Mouse (Mus musculus) hindbrain, embryonic 15.5 days (tissue): ENCODE measurements at regions not wholly inside any gene's neighbourhood (a gene's known extent, or its start where the extent isn't known, plus 50 kb on each side); places are given as distances from the start of the nearest gene placed in this dataset.

Source experiments
- ATAC-seq: fragments of 200-750 bp; cut with Nextera tagmentation; 2 replicates; pipeline ENCODE4 v1.8.0; 2017; ENCODE audit warnings: low read depth, moderate number of reproducible peaks, moderate TSS enrichment; ENCODE audit not compliant: low FRiP score
- H3K27ac ChIP-seq: fragments of 300-500 bp; sonication (generic); replicated peaks from 2 replicates; pipeline ENCODE4 v1.5.1; 2015; ENCODE audit warnings: mild to moderate bottlenecking, inconsistent platforms
- H3K27me3 ChIP-seq: fragments of 300-500 bp; sonication (generic); 2 replicates; pipeline ENCODE4 v1.6.1; 2015; ENCODE audit warnings: control low read depth, inconsistent platforms
- H3K36me3 ChIP-seq: fragments of 300-500 bp; sonication (generic); 2 replicates; pipeline ENCODE4 v1.6.1; 2015; ENCODE audit warnings: control low read depth, inconsistent platforms
- H3K4me1 ChIP-seq: fragments of 300-500 bp; sonication (generic); replicated peaks from 2 replicates; pipeline ENCODE4 v1.6.1; 2015; ENCODE audit warnings: control low read depth, inconsistent platforms
- H3K4me2 ChIP-seq: fragments of 300-500 bp; sonication (generic); 2 replicates; pipeline ENCODE4 v1.6.1; 2015; ENCODE audit warnings: moderate library complexity, mild to moderate bottlenecking, inconsistent platforms
- H3K4me3 ChIP-seq: fragments of 300-500 bp; sonication (generic); 2 replicates; pipeline ENCODE4 v1.5.1; 2015; ENCODE audit warnings: mild to moderate bottlenecking, inconsistent platforms
- H3K9ac ChIP-seq: fragments of 300-500 bp; sonication (generic); 2 replicates; pipeline ENCODE4 v1.6.1; 2015; ENCODE audit warnings: inconsistent platforms
- H3K9me3 ChIP-seq: fragments of 300-500 bp; sonication (generic); 2 replicates; pipeline ENCODE4 v1.6.1; 2016; ENCODE audit warnings: control low read depth, inconsistent platforms
- WGBS: fragments of 180-500 bp; shearing (Covaris S2); methylation state at CpG from one replicate; pipeline ENCODE4 v1.1.7; 2015; 5-methylcytosine and 5-hydroxymethylcytosine counted together

DNA sequence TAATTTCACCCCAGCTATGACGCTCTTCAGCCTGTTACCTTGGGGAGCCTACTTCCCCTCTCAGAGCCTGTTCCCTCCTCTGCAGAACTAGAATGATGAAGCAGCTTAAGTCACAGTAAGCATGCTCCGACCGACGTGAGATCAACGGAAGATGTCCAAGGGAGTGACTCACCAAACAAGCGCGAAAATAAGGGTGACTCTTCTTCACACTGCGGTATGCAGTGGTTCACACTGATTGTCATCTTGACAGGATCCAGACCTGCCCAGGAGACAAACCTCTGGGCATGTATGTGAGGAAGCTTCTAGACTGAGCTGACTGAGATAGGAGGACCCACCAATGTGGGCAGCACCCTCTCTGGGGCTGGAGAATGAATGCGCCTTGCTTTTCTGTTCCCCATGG is 116.3 kb upstream of the Tpm1 start:
- no peak overlapping the region for H3K9ac ChIP-seq
- 95% methylated on average over 9 of the region's 9 CpGs for WGBS
- H3K4me2 ChIP-seq = no peak overlapping the region
- H3K36me3 ChIP-seq = no peaks in the 10 kb centered on the region
- no peak for ATAC-seq
- no peak overlapping the region for H3K27ac ChIP-seq
- H3K9me3 ChIP-seq = no peaks in the 10 kb centered on the region
- H3K27me3 ChIP-seq = no peaks in the 10 kb centered on the region
- no peak overlapping the region for H3K4me3 ChIP-seq
- H3K4me1 ChIP-seq = no peaks in the 10 kb centered on the region

DNA sequence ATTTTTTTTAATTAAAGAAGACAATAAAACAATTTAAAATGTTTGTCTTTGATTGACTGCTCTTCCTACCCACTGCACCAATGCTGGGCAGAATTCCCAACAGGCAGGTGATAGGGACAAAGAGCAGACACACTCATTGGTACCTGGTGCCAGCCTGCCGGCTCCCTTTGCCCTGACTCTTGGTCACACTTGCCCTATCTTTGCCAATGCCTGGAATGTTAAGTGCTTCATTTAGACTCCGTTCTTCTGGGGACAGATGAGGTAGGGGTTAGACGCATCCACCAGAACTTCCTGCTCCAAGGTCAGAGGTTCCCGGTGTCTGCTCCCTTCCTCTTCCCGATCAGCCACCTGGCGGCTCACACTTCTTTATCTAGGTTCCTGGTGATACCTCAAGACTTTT is 114.5 kb upstream of the Tpm1 start:
- 76% methylated on average over 6 of the region's 6 CpGs for WGBS
- H3K36me3 ChIP-seq = no peaks in the 10 kb centered on the region
- ATAC-seq = no peak
- no peaks in the 10 kb centered on the region for H3K27me3 ChIP-seq
- no peak overlapping the region for H3K4me2 ChIP-seq
- H3K4me3 ChIP-seq = no peak overlapping the region
- no peaks in the 10 kb centered on the region for H3K4me1 ChIP-seq
- H3K9ac ChIP-seq = no peak overlapping the region
- no peaks in the 10 kb centered on the region for H3K9me3 ChIP-seq
- no peak overlapping the region for H3K27ac ChIP-seq

DNA sequence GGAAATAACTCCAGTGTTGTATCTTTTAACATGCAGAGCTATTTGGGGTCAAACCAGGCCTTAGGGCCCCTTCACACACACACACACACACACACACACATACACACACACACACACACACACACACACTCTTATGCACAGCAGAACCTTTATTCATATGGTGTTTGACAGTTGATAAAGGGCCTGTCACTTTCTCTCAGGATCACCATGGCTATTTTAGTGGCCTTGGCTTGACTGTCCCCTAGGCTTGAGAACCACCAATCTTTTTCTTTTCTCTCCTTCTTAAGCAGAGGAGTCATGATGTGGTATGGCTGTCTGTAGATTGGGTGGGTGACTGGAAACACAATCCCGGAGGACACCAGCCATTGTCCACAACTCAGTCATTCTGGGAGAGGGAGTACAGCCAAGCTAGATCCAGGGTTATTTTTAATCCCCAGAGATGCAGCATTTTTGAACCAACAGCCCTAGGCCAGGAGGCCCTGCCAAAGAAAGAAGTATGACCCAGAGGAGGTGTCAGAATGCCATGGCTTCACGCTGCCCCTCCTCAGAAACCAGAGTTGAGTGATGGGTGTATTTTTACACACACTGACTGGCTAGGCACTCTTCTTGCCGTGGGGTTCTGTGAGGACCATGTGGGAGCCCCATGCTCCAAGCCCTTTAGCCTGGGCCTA is 111.7 kb upstream of the Tpm1 start:
- Histone ChIP-seq H3K9ac (no peak overlapping the region), H3K9me3 (no peaks in the 10 kb centered on the region), H3K4me1 (no peaks in the 10 kb centered on the region), H3K27me3 (no peaks in the 10 kb centered on the region), H3K27ac (no peak overlapping the region), H3K36me3 (no peaks in the 10 kb centered on the region), H3K4me3 (no peak overlapping the region), H3K4me2 (no peak overlapping the region)
- WGBS = 92% methylated on average over 3 of the region's 3 CpGs
- ATAC-seq = no peak

DNA sequence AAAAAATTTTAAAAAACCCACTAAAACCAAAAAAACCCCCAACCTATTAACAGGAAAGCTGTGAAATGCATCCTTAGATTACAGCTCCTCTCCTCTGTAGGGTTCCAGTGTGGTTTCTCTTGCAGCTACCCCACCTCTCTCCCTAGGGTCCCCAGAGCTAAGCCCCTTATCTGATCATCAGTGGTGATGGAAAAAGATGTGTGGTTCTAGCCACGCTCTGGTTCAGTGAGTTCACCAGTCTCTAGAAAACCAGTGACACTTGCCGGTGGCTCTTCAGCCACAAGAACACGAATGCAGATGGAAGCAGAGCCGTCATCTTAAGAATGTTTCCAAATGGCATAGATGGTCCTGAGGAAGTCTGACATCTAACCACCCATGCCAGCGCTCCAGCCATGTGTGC is 111.1 kb upstream of the Tpm1 start:
- no peak for ATAC-seq
- Histone ChIP-seq H3K4me3 (no peak overlapping the region), H3K9me3 (no peaks in the 10 kb centered on the region), H3K4me1 (no peaks in the 10 kb centered on the region), H3K27me3 (no peaks in the 10 kb centered on the region), H3K4me2 (no peak overlapping the region), H3K36me3 (no peaks in the 10 kb centered on the region), H3K9ac (no peak overlapping the region), H3K27ac (no peak overlapping the region)
- 92% methylated on average over 5 of the region's 5 CpGs for WGBS

DNA sequence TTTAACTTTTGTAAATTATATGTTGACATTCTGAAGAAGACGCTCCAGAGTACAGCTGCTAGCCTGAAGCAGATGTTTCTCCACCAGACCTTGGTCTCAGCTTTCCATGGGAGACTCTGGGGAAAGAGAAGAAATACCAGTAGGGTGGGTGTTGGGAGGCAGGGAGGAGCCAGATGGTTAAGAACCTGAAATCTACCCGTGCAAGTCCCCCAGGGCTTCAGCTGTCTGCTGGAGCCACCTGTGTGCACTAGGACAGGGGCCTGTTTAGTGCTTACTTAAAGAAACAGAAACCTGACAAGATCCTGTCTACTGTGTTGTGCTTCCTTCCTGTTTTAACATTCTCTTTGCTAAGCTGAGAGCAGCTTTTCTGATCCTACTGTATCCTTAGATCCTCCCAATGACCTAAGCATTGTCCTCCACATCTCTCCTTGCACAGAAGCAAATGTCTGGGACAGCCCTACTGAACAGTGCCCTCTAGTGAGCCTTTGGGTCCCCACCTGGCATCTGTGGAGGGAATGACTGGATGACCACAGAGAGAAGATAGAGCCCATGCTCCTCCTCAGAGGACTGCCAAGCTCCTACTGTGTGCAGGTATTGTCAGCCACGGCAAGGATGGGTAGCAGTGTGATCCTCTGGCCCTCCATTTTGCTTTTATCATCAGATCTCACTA is 107.5 kb upstream of the Tpm1 start:
- ATAC-seq = no peak
- no peak overlapping the region for H3K4me3 ChIP-seq
- no peak overlapping the region for H3K4me2 ChIP-seq
- H3K9me3 ChIP-seq = no peaks in the 10 kb centered on the region
- WGBS = 63% methylated on average over 3 of the region's 3 CpGs
- no peaks in the 10 kb centered on the region for H3K36me3 ChIP-seq
- no peak overlapping the region for H3K27ac ChIP-seq
- H3K4me1 ChIP-seq = no peaks in the 10 kb centered on the region
- no peak overlapping the region for H3K9ac ChIP-seq
- H3K27me3 ChIP-seq = no peaks in the 10 kb centered on the region

DNA sequence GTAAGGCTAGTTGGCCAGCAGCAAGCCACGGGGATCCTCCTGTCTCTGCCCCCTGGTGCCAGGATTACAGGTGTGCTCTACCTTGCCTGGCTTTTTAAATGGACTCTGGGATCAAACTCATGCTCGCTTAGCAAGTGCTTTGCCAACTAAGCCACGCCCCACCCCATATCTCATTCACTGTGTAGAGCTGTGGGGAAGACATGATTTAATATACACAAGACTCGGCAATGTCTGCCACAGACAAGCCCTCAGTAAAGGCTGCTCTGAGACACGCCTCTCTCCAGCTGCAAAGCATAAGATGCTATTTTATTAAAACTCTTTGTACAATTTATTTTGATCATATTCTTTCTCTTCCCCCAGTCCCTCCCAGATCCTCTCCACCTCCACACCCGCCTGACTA is 104.9 kb upstream of the Tpm1 start:
- no peak for ATAC-seq
- WGBS = 84% methylated on average over 6 of the region's 6 CpGs
- Histone ChIP-seq H3K27me3 (no peaks in the 10 kb centered on the region), H3K27ac (no peak overlapping the region), H3K9me3 (no peaks in the 10 kb centered on the region), H3K4me3 (no peak overlapping the region), H3K9ac (no peak overlapping the region), H3K4me2 (no peak overlapping the region), H3K36me3 (no peaks in the 10 kb centered on the region), H3K4me1 (no peaks in the 10 kb centered on the region)

DNA sequence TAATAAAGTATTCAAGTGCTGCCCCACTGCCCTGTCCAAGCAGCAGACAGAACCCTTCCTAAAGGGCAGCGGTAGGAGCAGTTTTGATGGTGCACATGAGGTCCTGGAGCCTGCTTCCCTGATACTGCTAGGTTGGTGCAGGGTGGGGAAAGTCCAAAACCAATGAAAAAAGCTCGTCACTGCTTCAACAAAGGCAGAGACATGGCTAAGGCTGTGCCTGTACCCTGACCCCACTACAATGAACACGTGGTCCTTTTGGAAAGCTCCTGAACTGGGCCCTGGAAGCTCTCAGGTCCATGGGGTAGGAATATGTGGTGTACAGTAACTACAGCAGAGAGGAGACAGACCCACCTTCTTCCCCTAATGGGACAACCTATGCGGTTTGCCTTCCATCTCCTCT is 104.1 kb upstream of the Tpm1 start:
- H3K27ac ChIP-seq = no peak overlapping the region
- 92% methylated on average over 4 of the region's 4 CpGs for WGBS

DNA sequence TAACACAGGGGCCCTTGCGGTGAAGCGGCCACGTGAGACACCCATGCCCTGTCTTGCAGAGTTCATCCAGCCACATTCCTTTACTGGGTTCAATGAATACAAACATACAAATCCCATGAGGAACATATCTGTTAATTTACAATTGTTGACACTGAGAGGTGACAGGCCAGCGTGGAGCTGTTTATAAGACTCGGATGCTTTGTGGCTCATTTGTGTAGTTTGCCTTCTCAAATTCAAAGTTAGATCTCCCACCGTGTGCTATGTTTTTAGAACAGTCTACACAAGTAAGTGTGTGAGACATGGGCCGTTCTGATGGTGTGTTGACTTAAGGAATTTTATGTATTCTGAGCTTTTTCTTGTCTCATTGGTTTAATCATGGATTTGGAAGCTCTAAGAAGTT is 98.5 kb upstream of the Tpm1 start:
- no peaks in the 10 kb centered on the region for H3K9me3 ChIP-seq
- H3K36me3 ChIP-seq = no peaks in the 10 kb centered on the region
- no peaks in the 10 kb centered on the region for H3K27me3 ChIP-seq
- no peaks in the 10 kb centered on the region for H3K4me1 ChIP-seq
- H3K4me3 ChIP-seq = no peak overlapping the region
- no peak overlapping the region for H3K9ac ChIP-seq
- no peak overlapping the region for H3K27ac ChIP-seq
- 84% methylated on average over 7 of the region's 7 CpGs for WGBS
- no peak overlapping the region for H3K4me2 ChIP-seq
- ATAC-seq = no peak

More for the DNA sequence above, 104.1 kb upstream of the Tpm1 start:
- H3K4me3 ChIP-seq = no peak overlapping the region
- H3K9ac ChIP-seq = no peak overlapping the region
- ATAC-seq = no peak
- no peak overlapping the region for H3K4me2 ChIP-seq
- H3K36me3 ChIP-seq = no peaks in the 10 kb centered on the region
- no peaks in the 10 kb centered on the region for H3K9me3 ChIP-seq
- no peaks in the 10 kb centered on the region for H3K4me1 ChIP-seq
- H3K27me3 ChIP-seq = no peaks in the 10 kb centered on the region

DNA sequence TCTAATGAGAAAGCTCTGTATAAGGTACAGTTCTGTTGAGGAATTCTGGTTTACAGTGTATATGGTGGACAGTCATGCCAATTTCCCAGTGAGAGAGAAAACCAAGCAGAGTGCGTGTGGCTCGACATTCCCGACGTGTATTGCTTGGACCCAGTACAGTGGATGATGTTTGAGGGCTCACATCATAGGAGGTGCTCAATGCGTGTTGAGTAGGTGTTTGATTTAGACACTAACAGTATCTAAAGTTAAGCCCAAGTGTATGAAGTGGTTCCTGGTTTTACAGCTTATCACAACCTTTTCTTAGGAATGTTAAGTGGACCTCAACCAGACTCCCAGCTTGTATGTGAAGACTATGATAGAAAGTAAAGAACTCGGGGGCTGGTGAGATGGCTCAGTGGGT is 96.2 kb upstream of the Tpm1 start:
- 96% methylated on average over 6 of the region's 6 CpGs for WGBS
- ATAC-seq = no peak

DNA sequence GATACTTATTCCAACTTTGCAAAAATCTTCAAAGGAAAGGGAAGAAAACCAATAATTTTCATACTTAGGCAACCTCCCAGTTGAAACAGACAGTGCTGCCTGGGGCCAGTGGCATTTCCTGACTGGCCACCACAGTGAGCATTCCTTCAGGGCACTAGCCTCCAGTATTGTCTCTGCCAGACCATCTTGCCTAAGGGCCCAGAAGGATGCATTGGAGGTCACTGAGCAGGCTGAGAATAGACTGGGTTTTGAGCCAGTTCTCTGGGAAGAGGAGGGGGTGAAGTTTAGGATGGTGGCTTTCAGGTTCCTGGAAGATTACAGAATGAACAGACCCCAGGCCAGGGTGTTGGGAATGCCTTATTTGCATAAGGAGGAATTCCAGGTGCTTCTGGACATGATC is 95.3 kb upstream of the Tpm1 start:
- Histone ChIP-seq H3K4me3 (no peak overlapping the region), H3K36me3 (no peaks in the 10 kb centered on the region), H3K27me3 (no peaks in the 10 kb centered on the region), H3K4me2 (no peak overlapping the region), H3K9ac (no peak overlapping the region), H3K4me1 (no peaks in the 10 kb centered on the region), H3K27ac (no peak overlapping the region), H3K9me3 (no peaks in the 10 kb centered on the region)
- no peak for ATAC-seq

More for the DNA sequence above, 96.2 kb upstream of the Tpm1 start:
- Histone ChIP-seq H3K27me3 (no peaks in the 10 kb centered on the region), H3K4me1 (no peaks in the 10 kb centered on the region), H3K4me3 (no peak overlapping the region), H3K36me3 (no peaks in the 10 kb centered on the region), H3K4me2 (no peak overlapping the region), H3K9ac (no peak overlapping the region), H3K27ac (no peak overlapping the region), H3K9me3 (no peaks in the 10 kb centered on the region)

DNA sequence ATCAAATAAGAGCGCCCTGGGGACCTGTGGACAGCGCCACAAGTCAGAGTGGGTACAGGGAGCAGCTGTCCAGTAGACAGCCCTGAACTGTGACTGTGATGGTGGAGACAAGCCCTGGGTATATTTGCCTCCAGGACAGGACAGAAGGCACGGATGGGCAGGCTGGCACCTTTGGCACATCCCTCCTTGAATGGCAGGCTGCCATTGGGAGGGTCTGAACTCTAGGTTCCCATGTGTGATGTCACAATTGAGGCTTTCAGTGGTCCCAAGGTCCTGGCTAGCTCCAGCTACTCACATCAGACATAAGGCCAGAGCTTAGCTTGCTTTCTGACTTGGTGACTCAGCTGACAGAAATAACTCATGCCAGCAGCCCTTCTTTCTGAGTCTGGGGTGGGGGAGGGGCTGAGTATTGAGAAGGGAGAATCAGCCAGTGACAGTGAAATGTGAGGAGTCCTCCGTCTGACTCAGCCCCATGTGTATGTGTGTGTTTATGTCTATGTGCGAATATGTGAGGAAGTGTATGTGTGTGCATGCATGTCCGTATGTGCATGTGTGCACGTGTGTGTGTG is 91.2 kb upstream of the Tpm1 start:
- peaks cover 10% of the 10 kb centered on the region for H3K4me1 ChIP-seq
- 73% methylated on average over 7 of the region's 7 CpGs for WGBS
- no peak overlapping the region for H3K9ac ChIP-seq
- H3K9me3 ChIP-seq = no peaks in the 10 kb centered on the region
- H3K36me3 ChIP-seq = no peaks in the 10 kb centered on the region
- no peaks in the 10 kb centered on the region for H3K27me3 ChIP-seq
- H3K4me2 ChIP-seq = no peak overlapping the region
- no peak for ATAC-seq
- no peak overlapping the region for H3K27ac ChIP-seq
- H3K4me3 ChIP-seq = no peak overlapping the region

DNA sequence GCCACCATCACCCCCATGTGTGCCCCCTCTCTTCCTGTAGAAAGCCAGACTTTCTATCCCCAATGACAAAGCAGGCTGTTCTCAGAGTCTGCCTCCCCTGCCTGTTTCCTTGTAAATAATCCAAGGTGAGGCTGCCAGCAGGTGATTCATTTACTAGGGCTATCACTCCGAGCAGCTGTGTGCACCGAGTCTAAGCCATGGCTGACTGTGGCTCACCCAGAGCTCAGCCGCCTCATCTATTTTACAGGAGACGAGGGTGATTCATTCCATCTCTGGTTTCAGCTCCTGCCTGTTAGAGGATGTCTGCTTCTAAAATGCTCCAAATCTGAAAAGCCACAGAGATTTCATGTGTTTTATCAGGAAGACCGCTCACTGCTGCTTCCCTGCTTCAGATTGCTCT is 88.5 kb upstream of the Tpm1 start:
- Histone ChIP-seq H3K9ac (no peak overlapping the region), H3K4me1 (peaks cover 10% of the 10 kb centered on the region), H3K27ac (0 out of 2 replicates have a peak overlapping the region, but pooled peaks have one; percentile 14), H3K4me2 (no peak overlapping the region), H3K27me3 (no peaks in the 10 kb centered on the region), H3K4me3 (no peak overlapping the region), H3K9me3 (no peaks in the 10 kb centered on the region), H3K36me3 (no peaks in the 10 kb centered on the region)
- no peak for ATAC-seq
- 53% methylated on average over 5 of the region's 5 CpGs for WGBS
